Mouse (Mus musculus) heart, adult 9 months (tissue): ENCODE measurements around the gene Morf4l1.
"Not testable (repeated sequence)": the region's sequence is repeated elsewhere in the genome, so short reads cannot be mapped to it uniquely, and the experiment has no call there.

Experiments
- DNase-seq, 2 experiments: peaks; one replicate each; pipeline ENCODE4 v3.0.0; 2022; ENCODE audit warnings: low spot score in 2 of 2

Gene Morf4l1

DNA sequence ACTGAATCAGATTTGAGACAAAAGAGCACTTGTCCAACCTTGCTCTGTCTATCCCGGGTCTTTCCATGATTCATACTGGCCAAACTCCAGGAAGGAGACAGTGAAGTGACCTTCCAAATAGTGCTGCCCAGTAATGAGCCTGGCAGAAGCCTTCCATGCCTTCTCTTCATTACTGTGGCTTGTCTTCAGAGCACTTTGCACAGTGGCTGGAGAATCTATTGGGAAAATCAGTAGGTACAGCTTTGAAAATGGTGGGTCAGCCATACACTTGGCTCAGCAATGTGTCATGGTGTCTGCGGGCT, 54.0 kb downstream of the Morf4l1 start:
- DNase-seq, result no peak

DNA sequence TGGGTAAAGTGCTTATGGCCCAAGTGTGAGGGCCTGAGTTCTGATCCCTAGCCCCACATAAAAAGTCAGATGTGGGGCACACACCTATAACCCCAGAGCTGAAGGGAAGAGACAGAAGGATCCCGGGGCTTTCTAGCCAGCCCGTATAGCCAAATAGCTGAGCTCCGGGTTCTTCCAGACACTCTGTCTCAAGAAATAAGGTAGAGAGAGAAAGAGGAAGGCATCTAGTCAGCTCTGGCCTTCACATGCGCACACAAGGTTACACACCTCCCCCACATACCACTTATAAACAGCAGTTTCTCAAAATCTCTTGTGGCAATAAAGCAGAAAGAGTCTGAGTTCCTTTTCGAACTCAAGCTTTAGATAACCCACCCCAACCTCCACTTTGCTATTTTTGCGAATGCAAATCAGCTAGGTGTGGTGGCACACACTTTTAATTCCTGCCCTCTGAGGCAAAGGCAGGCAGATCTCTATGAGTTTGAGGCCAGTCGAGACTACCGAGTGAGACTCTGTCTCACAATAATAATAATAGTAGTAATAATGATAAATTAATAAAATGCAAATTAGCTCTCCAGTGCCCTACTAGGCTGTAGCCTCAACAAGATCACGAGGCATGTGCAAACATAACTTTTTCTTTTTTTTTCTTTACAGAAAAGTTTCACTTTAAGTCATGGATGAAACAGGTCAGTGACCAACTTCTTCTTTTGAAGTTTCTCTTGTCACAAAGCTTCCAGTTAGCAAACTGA, 54.6 kb downstream of the Morf4l1 start:
- no peak for DNase-seq

DNA sequence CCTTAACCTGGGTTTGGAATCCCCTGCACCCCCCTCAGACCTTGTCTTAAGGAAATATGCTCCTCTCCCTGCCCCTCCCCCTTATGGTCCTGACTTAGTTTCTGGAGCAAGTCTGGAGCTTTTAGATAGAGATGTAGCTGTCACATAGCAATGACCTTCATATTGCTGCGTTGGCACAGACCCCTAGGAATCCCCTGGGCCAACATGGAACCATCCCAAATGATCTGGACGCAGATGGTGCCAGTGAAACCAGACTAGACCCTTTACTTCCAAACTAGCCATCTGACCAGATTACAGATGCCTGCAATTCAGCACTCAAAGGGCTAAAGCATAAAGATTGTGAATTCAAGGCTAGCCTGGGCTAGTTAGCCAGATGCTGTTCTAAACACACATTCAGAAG, 57.9 kb downstream of the Morf4l1 start:
- DNase-seq, result no peak

DNA sequence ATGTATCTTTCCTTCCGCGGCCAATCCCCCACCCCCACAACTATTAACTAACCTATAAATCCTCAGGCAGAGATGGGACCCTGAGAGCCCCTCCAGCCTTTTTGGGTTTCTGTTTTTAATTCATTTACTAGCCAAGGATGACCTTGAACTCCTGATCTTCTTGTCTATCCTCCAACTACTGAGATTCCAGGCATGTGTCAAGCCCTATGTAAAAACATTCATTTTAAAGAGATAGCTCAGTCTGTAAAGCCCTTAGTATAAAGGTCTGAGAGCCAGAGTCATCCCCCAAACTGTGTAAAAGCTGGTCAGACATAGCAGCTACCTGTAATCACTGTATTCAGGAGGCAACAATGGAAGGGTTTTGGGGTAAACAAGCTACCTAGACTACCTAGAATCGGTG, 58.7 kb downstream of the Morf4l1 start:
- DNase-seq, result no peak

DNA sequence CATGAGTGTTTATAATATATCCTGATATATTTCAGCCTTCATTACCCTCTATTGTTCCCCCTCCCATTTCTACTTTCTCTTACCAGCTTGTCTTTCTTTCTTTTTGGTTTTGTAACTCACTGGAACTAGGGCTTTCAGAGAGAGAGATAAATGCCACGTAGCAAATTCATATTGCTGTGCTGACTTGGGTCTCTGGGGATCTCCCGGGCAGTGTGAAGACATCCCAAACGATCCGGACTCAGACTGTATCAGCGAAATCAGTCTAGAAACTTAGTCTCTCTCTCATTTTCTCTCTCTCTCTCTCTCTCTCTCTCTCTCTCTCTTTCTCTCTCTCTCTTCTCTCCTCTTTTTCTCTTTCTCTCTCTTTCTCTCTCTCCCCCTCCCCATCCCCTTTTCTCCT, 59.2 kb downstream of the Morf4l1 start:
- no peak for DNase-seq

DNA sequence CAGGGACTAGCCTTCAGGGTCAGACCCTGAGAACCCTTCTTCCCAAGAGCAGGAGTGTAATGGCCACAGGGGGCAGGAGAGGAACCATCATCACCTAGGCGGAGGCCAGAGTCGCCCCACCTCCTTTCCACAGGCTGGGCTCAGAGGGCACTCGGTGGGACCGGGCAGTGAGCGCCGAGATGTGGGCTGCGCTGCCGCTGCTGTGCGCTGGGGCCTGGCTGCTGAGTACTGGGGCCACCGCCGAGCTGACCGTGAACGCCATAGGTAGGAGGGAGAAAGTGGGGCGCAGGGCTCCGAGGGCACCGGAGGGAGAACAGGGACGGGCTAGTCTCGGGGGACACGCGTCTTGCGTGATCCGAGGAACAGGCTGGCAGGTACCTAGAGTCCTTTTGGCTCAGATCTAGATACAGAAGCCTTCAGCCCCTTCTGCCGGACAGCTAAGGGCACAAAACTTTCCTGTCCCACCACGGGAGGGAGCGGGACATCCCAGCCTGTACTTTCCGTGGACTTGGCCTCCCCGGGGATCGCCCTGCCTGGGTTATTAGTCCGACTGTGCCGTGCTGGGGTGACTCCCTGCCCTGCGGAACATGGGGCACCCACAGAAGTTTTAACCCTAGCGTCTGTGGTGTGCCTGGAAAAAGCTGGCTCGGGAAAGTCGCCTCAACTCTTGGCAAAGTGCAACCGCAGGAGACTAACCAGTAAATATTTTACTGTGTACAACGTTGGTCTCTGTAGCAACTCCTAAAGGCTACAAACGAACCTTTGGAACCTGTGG, 60.0 kb downstream of the Morf4l1 start:
- DNase-seq, result peak; percentile 75 to 82

DNA sequence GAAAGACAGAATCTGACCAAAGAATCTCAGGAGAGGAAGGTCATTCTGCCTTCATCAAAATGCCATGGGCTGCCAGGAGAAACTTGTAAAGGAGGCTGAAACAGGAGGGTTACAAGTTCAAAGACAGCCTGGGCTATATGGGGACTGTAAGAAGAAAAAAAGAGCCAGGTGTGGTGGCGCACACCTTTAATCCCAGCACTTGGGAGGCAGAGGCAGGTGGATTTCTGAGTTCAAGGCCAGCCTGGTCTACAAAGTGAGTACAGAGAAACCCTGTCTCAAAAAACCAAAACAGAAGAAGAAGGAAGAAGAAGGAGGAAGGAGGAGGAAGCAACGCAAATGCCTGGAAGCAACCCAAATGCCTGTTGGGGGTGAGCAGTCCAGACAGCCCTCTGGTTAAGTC, 60.7 kb downstream of the Morf4l1 start, which contains the start of gene Ctsh:
Ctsh (plus strand) TSS at position 301 of the 400 bp plus-strand sequence.
- DNase-seq, result no peak

DNA sequence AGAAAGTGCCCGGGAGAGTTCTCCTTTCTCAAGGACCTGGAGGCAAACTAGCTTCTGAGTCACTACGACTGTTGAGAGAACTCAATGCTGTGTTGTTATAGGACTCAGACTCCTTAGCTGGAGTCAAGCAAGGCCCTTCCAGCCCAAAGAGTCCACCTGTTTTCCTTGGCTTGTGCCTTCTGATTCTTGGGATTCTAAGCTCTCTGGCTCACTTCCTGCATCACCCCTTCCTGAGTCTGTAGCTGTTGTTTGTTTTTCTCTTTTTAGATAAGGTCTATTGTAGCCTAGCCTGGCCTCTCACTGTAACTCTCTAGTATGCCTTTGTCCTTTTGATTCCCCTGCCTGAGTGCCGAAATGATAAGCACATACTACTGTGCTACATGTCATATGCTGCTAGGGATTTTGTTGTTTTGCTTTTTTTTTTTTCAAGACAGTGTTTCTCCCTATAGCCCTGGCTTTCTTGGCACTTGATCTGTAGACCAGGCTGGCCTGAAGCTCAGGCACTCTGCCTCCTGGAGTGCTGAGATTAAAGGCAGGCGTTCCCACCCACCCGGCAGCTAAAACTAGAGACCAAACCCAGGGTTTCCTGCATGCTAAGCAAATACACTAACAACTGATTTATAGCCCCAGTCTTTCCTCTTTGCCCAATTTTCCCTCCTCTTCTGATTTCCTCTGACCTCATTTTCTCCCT, 66.5 kb downstream of the Morf4l1 start:
- DNase-seq, result peak; percentile 50 to 53

DNA sequence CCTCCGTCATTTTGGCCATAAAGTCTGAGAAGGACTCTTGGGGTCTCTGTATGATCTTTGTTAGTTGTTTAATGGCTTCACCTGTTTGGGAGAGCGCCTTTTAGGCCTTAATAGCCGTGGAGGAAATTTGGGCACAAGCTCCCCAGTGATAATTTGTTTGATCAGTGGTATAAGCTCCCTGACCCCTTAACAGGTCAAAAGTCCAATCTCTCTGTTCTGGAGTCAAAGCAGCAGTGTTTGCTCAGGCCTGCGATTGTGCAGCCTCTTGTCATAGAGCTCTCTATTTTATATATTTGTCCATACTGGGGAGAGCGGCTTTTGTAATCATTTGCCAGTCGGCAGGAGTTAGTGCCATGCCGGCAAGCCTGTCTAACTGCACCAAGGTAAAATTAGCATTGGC, 69.4 kb downstream of the Morf4l1 start:
- DNase-seq, result no peak

DNA sequence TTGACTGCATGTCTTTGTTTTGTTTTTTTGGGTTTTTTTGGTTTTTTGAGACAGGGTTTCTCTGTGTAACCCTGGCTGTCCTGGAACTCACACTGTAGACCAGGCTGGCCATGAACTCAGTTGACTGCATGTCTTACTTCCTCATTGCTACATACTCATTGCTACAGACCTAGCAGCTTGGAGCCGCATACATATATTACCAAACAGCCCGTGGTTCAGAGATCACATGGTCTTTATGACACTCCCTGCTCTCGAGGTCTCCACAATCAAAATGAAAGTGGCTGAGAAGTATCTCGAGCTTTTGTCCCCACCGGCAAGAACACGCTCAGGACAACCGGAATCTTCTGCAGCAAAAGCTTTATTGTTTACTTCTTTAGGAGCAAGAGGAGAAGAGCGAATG, 71.7 kb downstream of the Morf4l1 start:
- not testable (repeated sequence) for DNase-seq
